Mouse (Mus musculus): ENCODE data around the gene Ltb4r1. TPM values are rescaled to one million over a fixed set of nuclear protein-coding genes. Genes with fewer than 3 reads are reported as not detected.

Gene Ltb4r1
- total RNA-seq, 2 experiments from 2014 or later, result 0.51 to 0.64 TPM

GRCm38 (mm10) chr14:55779656-55780055, 13.9 kb downstream of the Ltb4r1 start:
- DNase-seq (ENCODE audit: extremely low spot score in 1 of 2, low spot score in 2 of 2), result peak in 1 of 2 experiments; percentile 18
- intact Hi-C loops (cut with DNase I), result loop anchor here (5.0 kb wide), 1 partner anchor 138 kb away; no protein-coding TSS in a partner anchor

- no peak for DNase-seq (ENCODE audit: extremely low spot score in 1 of 2, low spot score in 2 of 2)
- intact Hi-C loops (cut with DNase I), result loop anchor here (5.0 kb wide), 1 partner anchor 137 kb away; no protein-coding TSS in a partner anchor
These were observed 15.0 kb downstream of the Ltb4r1 start for GRCm38 (mm10) chr14:55780736-55781135.

GRCm38 (mm10) chr14:55781310-55781709, 15.5 kb downstream of the Ltb4r1 start:
- DNase-seq (ENCODE audit: extremely low spot score in 1 of 2, low spot score in 2 of 2), result peak in 1 of 2 experiments; percentile 67
- intact Hi-C loops (cut with DNase I), result loop anchor here (5.0 kb wide), 1 partner anchor 136 kb away; no protein-coding TSS in a partner anchor

- DNase-seq (ENCODE audit: extremely low spot score in 1 of 2, low spot score in 2 of 2), result no peak
- intact Hi-C loops (cut with DNase I), result loop anchor here (5.0 kb wide), 1 partner anchor 135 kb away; no protein-coding TSS in a partner anchor
These were observed 16.7 kb downstream of the Ltb4r1 start for GRCm38 (mm10) chr14:55782361-55782960.

- intact Hi-C loops (cut with DNase I), result loop anchor here (5.0 kb wide), 1 partner anchor 134 kb away; no protein-coding TSS in a partner anchor
- no peak for DNase-seq (ENCODE audit: extremely low spot score in 1 of 2, low spot score in 2 of 2)
These were observed 17.6 kb downstream of the Ltb4r1 start for GRCm38 (mm10) chr14:55783171-55783957.

DNA sequence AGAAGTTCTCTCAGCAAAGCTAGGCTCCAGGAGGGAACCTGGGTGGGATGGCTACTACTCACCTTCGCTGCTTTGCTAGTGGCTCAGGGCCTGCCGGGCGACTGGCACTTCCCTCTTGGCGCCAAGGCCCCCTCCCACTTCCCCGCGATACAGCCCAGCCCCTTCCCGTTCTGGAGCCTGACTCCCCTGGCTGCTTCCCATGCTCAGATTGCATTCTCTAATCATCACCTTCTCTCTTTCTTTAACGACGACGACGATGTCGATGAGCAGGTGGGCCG, 18.1 kb downstream of the Ltb4r1 start, which contains the start of gene Adcy4:
TSS of gene Adcy4 (minus strand) at position 138 of the 278 bp plus-strand sequence.
- no peak for DNase-seq (ENCODE audit: extremely low spot score in 1 of 2, low spot score in 2 of 2)
- intact Hi-C loops (cut with DNase I), result loop anchor here (5.0 kb wide), 1 partner anchor 133 kb away; no protein-coding TSS in a partner anchor

DNA sequence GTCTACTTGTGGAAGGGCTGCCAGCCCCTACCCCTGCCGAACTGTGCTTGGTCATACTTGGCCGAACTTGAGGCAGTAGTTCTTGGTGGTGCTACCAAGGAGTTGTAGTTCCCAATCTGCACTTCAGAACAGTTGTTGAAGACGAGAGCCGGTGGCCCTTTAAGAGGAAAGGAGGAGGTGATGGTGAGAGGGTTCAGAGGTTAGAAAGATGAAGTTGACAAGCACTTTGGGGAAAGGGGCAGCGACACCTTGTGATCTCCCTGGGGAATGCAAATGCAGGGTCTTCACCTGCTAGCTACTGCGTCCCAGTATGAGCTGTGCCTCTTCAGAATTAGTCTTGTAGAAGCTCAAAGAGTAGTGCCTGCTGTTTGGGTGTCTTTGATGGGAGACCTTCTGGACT, 19.4 kb downstream of the Ltb4r1 start:
- intact Hi-C loops (cut with DNase I), result no loop called here

DNA sequence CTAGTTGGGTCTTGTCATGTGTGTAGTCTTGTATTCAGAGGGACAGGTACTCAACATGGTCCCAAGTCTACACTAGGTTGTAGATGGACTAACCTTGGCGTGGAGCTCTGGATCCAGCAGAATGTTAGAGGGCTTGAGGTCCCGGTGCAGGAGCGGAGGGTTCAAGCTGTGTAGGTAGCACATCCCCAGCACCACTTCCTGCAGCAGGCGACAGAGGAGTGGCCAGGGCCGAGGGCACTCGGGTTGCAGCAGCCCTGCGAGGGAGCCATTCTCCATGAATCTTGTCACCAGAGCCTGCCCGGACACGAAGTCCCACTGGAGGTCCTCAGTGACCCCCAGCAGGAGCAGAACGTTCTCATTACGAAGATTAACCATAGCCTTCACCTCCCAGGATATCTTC, 22.0 kb downstream of the Ltb4r1 start:
- intact Hi-C loops (cut with DNase I), result no loop called here
- no peak for DNase-seq (ENCODE audit: extremely low spot score in 1 of 2, low spot score in 2 of 2)

More for the DNA sequence above, 19.4 kb downstream of the Ltb4r1 start:
- no peak for DNase-seq (ENCODE audit: extremely low spot score in 1 of 2, low spot score in 2 of 2)

GRCm38 (mm10) chr14:55788256-55789050, 22.7 kb downstream of the Ltb4r1 start, which contains the start of gene Ripk3:
Gene Ripk3 (minus strand): TSS chr14:55788865.
- DNase-seq (ENCODE audit: extremely low spot score in 1 of 2, low spot score in 2 of 2), result no peak
- intact Hi-C loops (cut with DNase I), result no loop called here

DNA sequence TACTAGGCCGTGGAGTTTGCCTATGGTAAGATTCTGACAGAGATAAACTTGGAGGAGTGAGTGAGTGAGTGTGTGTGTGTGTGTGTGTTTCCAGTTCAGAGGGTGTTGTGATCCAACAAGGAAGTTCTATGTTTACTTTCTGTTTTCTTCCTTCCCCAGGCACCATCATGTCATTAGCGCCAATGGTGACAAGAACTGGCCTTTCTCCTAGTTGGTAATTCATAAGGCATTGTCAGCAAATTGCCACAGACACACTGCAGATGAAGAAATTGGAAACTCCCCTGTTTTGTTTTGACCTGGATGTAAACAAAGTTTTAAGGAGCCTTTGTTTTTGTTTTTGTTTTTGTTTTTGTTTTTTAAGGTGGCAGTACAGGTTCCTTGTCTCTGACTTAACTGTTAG, 27.7 kb downstream of the Ltb4r1 start:
- no peak for DNase-seq (ENCODE audit: extremely low spot score in 1 of 2, low spot score in 2 of 2)
- intact Hi-C loops (cut with DNase I), result no loop called here

GRCm38 (mm10) chr14:55793946-55794345, 28.2 kb downstream of the Ltb4r1 start:
- DNase-seq (ENCODE audit: extremely low spot score in 1 of 2, low spot score in 2 of 2), result no peak
- intact Hi-C loops (cut with DNase I), result no loop called here

- intact Hi-C loops (cut with DNase I), result no loop called here
- no peak for DNase-seq (ENCODE audit: extremely low spot score in 1 of 2, low spot score in 2 of 2)
These were observed 29.8 kb downstream of the Ltb4r1 start for GRCm38 (mm10) chr14:55795380-55796163.

- intact Hi-C loops (cut with DNase I), result no loop called here
- DNase-seq (ENCODE audit: extremely low spot score in 1 of 2, low spot score in 2 of 2), result peak; percentile 40 to 77
These were observed 49.1 kb downstream of the Ltb4r1 start for GRCm38 (mm10) chr14:55814885-55815284.

DNA sequence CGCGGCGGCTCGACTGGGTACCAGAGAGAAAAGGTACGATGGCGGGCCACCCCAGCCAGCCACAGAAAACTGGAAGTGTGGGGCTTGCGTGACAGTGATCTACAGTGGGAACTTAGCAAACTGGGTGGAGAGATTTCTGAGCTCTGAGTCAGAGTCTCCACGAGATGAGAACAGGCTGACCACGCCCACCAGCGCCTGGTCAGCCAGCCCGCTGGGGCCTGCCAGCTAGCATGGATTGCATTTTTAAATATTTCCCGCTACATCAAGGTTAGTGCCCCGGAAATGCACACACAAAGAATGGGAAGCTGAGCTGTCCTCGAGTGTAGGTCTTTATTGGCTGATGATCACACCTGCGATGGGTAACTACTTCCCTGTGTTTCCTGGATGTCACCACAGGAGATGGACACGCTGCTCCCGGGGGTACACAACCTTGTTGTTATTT, 49.6 kb downstream of the Ltb4r1 start:
- peak; percentile 3 to 71 for DNase-seq (ENCODE audit: extremely low spot score in 1 of 2, low spot score in 2 of 2)

More for the DNA sequence above, 49.6 kb downstream of the Ltb4r1 start:
- intact Hi-C loops (cut with DNase I), result no loop called here

Other genes starting within 250 kb of the Ltb4r1 start
- gene Nrl, start 241.0 kb upstream of the Ltb4r1 start, total RNA-seq (2021), result under 1 TPM; 0.18 to 0.49 TPM
- gene Pck2, start 225.7 kb upstream of the Ltb4r1 start, total RNA-seq (2021), result 10 to 100 TPM; 13.3 to 15.5 TPM
- 10 to 100 TPM; 66.1 to 68.0 TPM for gene Dcaf11, start 206.0 kb upstream of the Ltb4r1 start, total RNA-seq (2021)
- not detected for gene A730061H03Rik, start 205.6 kb upstream of the Ltb4r1 start, total RNA-seq (2021)
- not detected for gene Fitm1, start 190.3 kb upstream of the Ltb4r1 start, total RNA-seq (2021)
- 10 to 100 TPM; 83.0 to 84.9 TPM for gene Psme1, start 187.8 kb upstream of the Ltb4r1 start, total RNA-seq (2021)
- gene Emc9, start 180.7 kb upstream of the Ltb4r1 start, total RNA-seq (2021), result 10 to 100 TPM; 42.7 to 49.1 TPM
- gene Psme2, start 174.8 kb upstream of the Ltb4r1 start, total RNA-seq (2021), result 10 to 100 TPM; 56.3 to 67.2 TPM
- 10 to 100 TPM; 33.3 to 45.4 TPM for gene Rnf31, start 174.3 kb upstream of the Ltb4r1 start, total RNA-seq (2021)
- 10 to 100 TPM; 10.0 to 12.5 TPM for gene Irf9, start 162.4 kb upstream of the Ltb4r1 start, total RNA-seq (2021)
- gene Rec8, start 147.9 kb upstream of the Ltb4r1 start, total RNA-seq (2021), result 1 to 10 TPM; 2.9 to 3.2 TPM
- gene Ipo4, start 130.0 kb upstream of the Ltb4r1 start, total RNA-seq (2021), result 100 to 1,000 TPM; 141 to 164 TPM
- 1 to 10 TPM; 3.2 to 5.5 TPM for gene Gm49378, start 128.1 kb upstream of the Ltb4r1 start, total RNA-seq (2021)
- gene Tm9sf1, start 122.2 kb upstream of the Ltb4r1 start, total RNA-seq (2021), result 10 to 100 TPM; 43.1 to 45.0 TPM
- gene Tssk4, start 115.8 kb upstream of the Ltb4r1 start, total RNA-seq (2021), result under 1 TPM; 0.75 to 0.85 TPM
- 10 to 100 TPM; 43.7 to 48.4 TPM for gene Mdp1, start 105.5 kb upstream of the Ltb4r1 start, total RNA-seq (2021)
- gene Gmpr2, start 94.0 kb upstream of the Ltb4r1 start, total RNA-seq (2021), result 10 to 100 TPM; 27.6 to 27.9 TPM
- 100 to 1,000 TPM; 355 to 367 TPM for gene Nedd8, start 93.8 kb upstream of the Ltb4r1 start, total RNA-seq (2021)
- 10 to 100 TPM; 13.9 to 16.0 TPM for gene Tinf2, start 84.1 kb upstream of the Ltb4r1 start, total RNA-seq (2021)
- gene Tgm1, start 52.0 kb upstream of the Ltb4r1 start, total RNA-seq (2021), result under 1 TPM in 1 of 2 experiments, not detected in 1; 0.24 TPM
- 10 to 100 TPM; 46.6 to 48.2 TPM for gene Rabggta, start 43.7 kb upstream of the Ltb4r1 start, total RNA-seq (2021)
- gene Dhrs1, start 20.3 kb upstream of the Ltb4r1 start, total RNA-seq (2021), result 10 to 100 TPM; 93.2 to 94.9 TPM
- gene Nop9, start 20.3 kb upstream of the Ltb4r1 start, total RNA-seq (2021), result 10 to 100 TPM; 15.8 to 18.5 TPM
- under 1 TPM; 0.49 to 0.84 TPM for gene Cideb, start 7.5 kb upstream of the Ltb4r1 start, total RNA-seq (2021)
- under 1 TPM; 0.41 to 0.43 TPM for gene Ltb4r2, start 4.5 kb upstream of the Ltb4r1 start, total RNA-seq (2021)
- 1 to 10 TPM; 3.3 to 4.0 TPM for gene Adcy4, start 18.1 kb downstream of the Ltb4r1 start, total RNA-seq (2021)
- gene Ripk3, start 22.9 kb downstream of the Ltb4r1 start, total RNA-seq (2021), result 1 to 10 TPM; 2.0 to 2.6 TPM
- gene Nfatc4, start 57.2 kb downstream of the Ltb4r1 start, total RNA-seq (2021), result 1 to 10 TPM; 3.9 to 4.1 TPM
- 10 to 100 TPM; 12.3 to 13.1 TPM for gene Nynrin, start 88.0 kb downstream of the Ltb4r1 start, total RNA-seq (2021)
- under 1 TPM; 0.28 to 0.65 TPM for gene Cbln3, start 118.4 kb downstream of the Ltb4r1 start, total RNA-seq (2021)
- gene Khnyn, start 119.0 kb downstream of the Ltb4r1 start, total RNA-seq (2021), result 10 to 100 TPM in 1 of 2 experiments, 1 to 10 TPM in 1; 9.8 to 11.3 TPM
- 10 to 100 TPM; 90.4 to 96.1 TPM for gene Sdr39u1, start 134.3 kb downstream of the Ltb4r1 start, total RNA-seq (2021)
- gene Cma1, start 178.7 kb downstream of the Ltb4r1 start, total RNA-seq (2021), result under 1 TPM in 1 of 2 experiments, not detected in 1; 0.43 TPM
- gene Cma2, start 185.0 kb downstream of the Ltb4r1 start, total RNA-seq (2021), result not detected